Mouse (Mus musculus) thymus, adult 2 months (tissue): ENCODE measurements at regions not wholly inside any gene's neighbourhood (a gene's known extent, or its start where the extent isn't known, plus 50 kb on each side); places are given as distances from the start of the nearest gene placed in this dataset.

Experiments
- DNase-seq: peaks from one replicate; pipeline ENCODE4 v3.0.0; 2021
- H3K27ac ChIP-seq: fragments of 200-500 bp; 2 replicates; pipeline ENCODE4 v1.5.1; 2012; ENCODE audit warnings: low read length, control low read depth; ENCODE audit not compliant: control insufficient read depth, insufficient read depth
- H3K27me3 ChIP-seq: fragments of 200-500 bp; 2 replicates; pipeline ENCODE4 v1.6.1; 2012; ENCODE audit warnings: mild to moderate bottlenecking, low read length, moderate library complexity, mixed read lengths; ENCODE audit not compliant: control insufficient read depth, insufficient read depth
- H3K36me3 ChIP-seq: fragments of 200-500 bp; 2 replicates; pipeline ENCODE4 v1.6.1; 2012; ENCODE audit warnings: mild to moderate bottlenecking, low read length, moderate library complexity; ENCODE audit not compliant: control insufficient read depth, insufficient read depth
- H3K4me1 ChIP-seq: fragments of 200-500 bp; replicated peaks from 2 replicates; pipeline ENCODE4 v1.6.1; 2012; ENCODE audit warnings: low read length; ENCODE audit not compliant: control insufficient read depth, insufficient read depth
- H3K4me3 ChIP-seq: fragments of 200-500 bp; 2 replicates; pipeline ENCODE4 v1.5.1; 2012; ENCODE audit warnings: mild to moderate bottlenecking, low read length, control low read depth, moderate library complexity; ENCODE audit not compliant: control insufficient read depth, insufficient read depth
- CTCF ChIP-seq: fragments of 200-500 bp; IDR thresholded peaks from 2 replicates; pipeline ENCODE4 v1.5.1; 2012; ENCODE audit warnings: mild to moderate bottlenecking, control low read depth, low read length, moderate library complexity, borderline replicate concordance; ENCODE audit not compliant: control insufficient read depth, poor library complexity, insufficient read depth; ENCODE audit errors: extremely low read depth
- POLR2A ChIP-seq: fragments of 200-500 bp; IDR thresholded peaks from 2 replicates; pipeline ENCODE4 v1.6.1; 2012; ENCODE audit warnings: mild to moderate bottlenecking, low read length, control low read depth, moderate library complexity; ENCODE audit not compliant: control insufficient read depth, poor library complexity, insufficient read depth; ENCODE audit errors: extremely low read depth
- WGBS: fragments of 180-500 bp; shearing (Covaris S2); methylation state at CpG from one replicate; pipeline ENCODE4 v1.1.7; 2018; 5-methylcytosine and 5-hydroxymethylcytosine counted together

- H3K27ac ChIP-seq = no peak overlapping the region
- no peak for DNase-seq
- WGBS = 54% methylated on average over 9 of the region's 9 CpGs
- no peaks in the 10 kb centered on the region for H3K36me3 ChIP-seq
- H3K4me1 ChIP-seq = no peaks in the 10 kb centered on the region
- TF ChIP-seq CTCF (no peak), POLR2A (no peak)
- no peak overlapping the region for H3K4me3 ChIP-seq
- no peaks in the 10 kb centered on the region for H3K27me3 ChIP-seq
Measured at GRCm38 (mm10) chr10:125850370-125850769, 115.6 kb upstream of the Lrig3 start.

- Histone ChIP-seq H3K27me3 (no peaks in the 10 kb centered on the region), H3K36me3 (no peaks in the 10 kb centered on the region), H3K27ac (no peak overlapping the region), H3K4me1 (no peaks in the 10 kb centered on the region), H3K4me3 (no peak overlapping the region)
- DNase-seq = no peak
- WGBS = 95% methylated on average over 9 of the region's 9 CpGs
- TF ChIP-seq POLR2A = no peak
- no peak for TF ChIP-seq CTCF
Measured at GRCm38 (mm10) chr10:125861734-125862133, 104.2 kb upstream of the Lrig3 start.

- WGBS = 93% methylated on average over 6 of the region's 6 CpGs
Measured at GRCm38 (mm10) chr10:125866346-125866745, 99.6 kb upstream of the Lrig3 start.

GRCm38 (mm10) chr10:125884563-125884962, 81.4 kb upstream of the Lrig3 start:
- no peak overlapping the region for H3K27ac ChIP-seq
- H3K4me1 ChIP-seq = no peaks in the 10 kb centered on the region
- no peak for DNase-seq
- WGBS = 95% methylated on average over 3 of the region's 3 CpGs
- no peaks in the 10 kb centered on the region for H3K27me3 ChIP-seq
- no peak overlapping the region for H3K4me3 ChIP-seq
- no peaks in the 10 kb centered on the region for H3K36me3 ChIP-seq
- no peak for TF ChIP-seq POLR2A

More at GRCm38 (mm10) chr10:125866346-125866745, 99.6 kb upstream of the Lrig3 start:
- no peaks in the 10 kb centered on the region for H3K36me3 ChIP-seq
- TF ChIP-seq POLR2A = no peak
- no peak for TF ChIP-seq CTCF
- DNase-seq = no peak
- no peaks in the 10 kb centered on the region for H3K27me3 ChIP-seq
- H3K4me3 ChIP-seq = no peak overlapping the region
- H3K4me1 ChIP-seq = no peaks in the 10 kb centered on the region
- no peak overlapping the region for H3K27ac ChIP-seq

DNA sequence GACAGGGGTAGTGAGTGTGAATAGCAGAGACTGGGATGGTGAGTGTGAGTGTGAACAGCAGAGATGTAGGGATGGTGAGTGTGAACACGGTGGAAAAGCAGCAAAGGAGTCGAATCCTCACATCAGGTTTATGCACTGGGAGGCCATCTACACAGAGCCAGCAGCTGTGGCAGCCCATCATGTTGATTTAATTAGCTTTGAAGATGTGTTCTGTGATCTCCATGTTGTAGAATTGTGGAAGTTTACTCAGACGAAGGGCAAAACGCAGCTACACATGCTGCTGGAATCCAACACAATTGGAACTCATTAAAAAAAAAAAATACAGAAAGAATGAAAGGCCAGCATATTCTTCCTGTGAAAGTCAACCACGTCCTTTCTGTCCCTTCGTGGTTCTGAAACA, 80.2 kb upstream of the Lrig3 start:
- 77% methylated on average over 6 of the region's 6 CpGs for WGBS
- H3K4me3 ChIP-seq = no peak overlapping the region

DNA sequence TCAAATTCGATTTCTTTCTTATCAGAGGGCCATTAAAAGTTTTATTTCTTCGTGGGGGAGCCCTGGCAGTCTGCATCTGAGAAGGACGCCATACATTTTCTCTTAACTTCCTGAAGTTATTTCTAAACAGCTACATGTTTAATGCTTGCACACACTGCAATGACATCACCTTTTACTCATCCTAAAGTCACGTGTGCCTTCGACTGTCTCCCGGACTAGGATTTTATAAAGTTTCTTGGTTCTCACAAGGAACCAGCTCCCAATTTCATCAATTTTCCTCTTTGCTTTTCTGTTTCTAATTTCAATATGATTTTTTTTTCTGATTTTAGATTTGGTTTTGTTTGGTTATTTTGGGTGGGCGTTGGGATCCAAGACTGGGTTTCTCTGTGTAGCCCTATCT, 73.8 kb upstream of the Lrig3 start:
- WGBS = 87% methylated on average over 7 of the region's 7 CpGs
- H3K4me1 ChIP-seq = no peaks in the 10 kb centered on the region
- H3K27ac ChIP-seq = no peak overlapping the region
- DNase-seq = no peak
- H3K36me3 ChIP-seq = no peaks in the 10 kb centered on the region
- no peaks in the 10 kb centered on the region for H3K27me3 ChIP-seq
- no peak overlapping the region for H3K4me3 ChIP-seq
- TF ChIP-seq POLR2A = no peak
- no peak for TF ChIP-seq CTCF

More for the DNA sequence above, 80.2 kb upstream of the Lrig3 start:
- no peak for DNase-seq
- H3K27me3 ChIP-seq = no peaks in the 10 kb centered on the region
- H3K4me1 ChIP-seq = no peaks in the 10 kb centered on the region
- H3K36me3 ChIP-seq = no peaks in the 10 kb centered on the region
- TF ChIP-seq POLR2A (no peak), CTCF (no peak)
- H3K27ac ChIP-seq = no peak overlapping the region

DNA sequence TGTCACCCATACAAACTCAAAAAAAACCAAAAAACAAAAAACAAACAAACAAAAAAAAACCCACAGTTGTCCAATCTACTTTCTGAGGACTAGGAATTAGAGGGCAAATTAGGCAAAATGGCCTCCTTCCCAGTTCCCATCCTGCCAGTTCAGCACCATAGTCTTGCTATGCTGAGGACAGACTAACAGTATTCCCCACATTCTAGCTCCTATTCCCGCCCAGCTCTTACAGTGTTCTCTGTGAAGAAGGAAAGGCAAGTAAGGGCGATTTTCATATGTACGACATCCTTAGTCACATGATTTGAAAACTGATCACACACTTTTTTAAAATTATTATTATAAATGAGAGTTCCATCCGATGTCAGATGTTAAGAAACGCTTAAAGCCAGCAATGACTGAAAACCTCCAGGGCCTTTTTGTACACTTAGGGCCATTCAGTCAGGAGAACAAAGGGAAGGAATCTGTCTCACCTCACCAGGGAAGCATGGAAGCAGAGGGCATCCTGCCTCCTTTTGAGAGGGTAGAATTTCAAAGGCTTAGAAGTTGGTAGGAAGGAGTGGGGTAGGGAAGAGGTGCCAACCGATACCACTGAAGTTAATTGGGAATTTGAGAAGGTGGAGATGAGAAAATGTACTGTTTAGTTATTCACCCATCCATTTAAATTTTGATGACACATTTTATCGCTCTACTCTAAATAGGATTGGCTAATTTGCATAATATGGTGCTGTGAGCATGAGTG, 70.1 kb upstream of the Lrig3 start:
- DNase-seq = no peak
- no peak for TF ChIP-seq POLR2A
- H3K4me3 ChIP-seq = no peak overlapping the region
- WGBS = 92% methylated on average over 7 of the region's 7 CpGs
- H3K4me1 ChIP-seq = no peaks in the 10 kb centered on the region
- no peaks in the 10 kb centered on the region for H3K27me3 ChIP-seq
- H3K27ac ChIP-seq = no peak overlapping the region
- H3K36me3 ChIP-seq = no peaks in the 10 kb centered on the region
